Mouse (Mus musculus) Patski (cell line): ENCODE data around the gene 2300003K06Rik. TPM values are rescaled to one million over a fixed set of nuclear protein-coding genes. Genes with fewer than 3 reads are reported as not detected.
"Not testable (repeated sequence)": the region's sequence is repeated elsewhere in the genome, so short reads cannot be mapped to it uniquely, and the experiment has no call there.

Experiments used
- ATAC-seq: fragments of 100-300 bp; one replicate; pipeline ENCODE4 v1.8.0; 2021
- CTCF ChIA-PET: fragments of 350-600 bp; sonication (Branson Sonifier 250); formaldehyde crosslinking; loops from one replicate; lab custom pipeline; 2022; ENCODE audit warnings: inconsistent platforms; lab: Charles Lee
- POLR2A ChIA-PET: fragments of 350-600 bp; sonication (Branson Sonifier 250); formaldehyde crosslinking; loops from one replicate; lab custom pipeline; 2022; ENCODE audit warnings: antibody characterized with exemption, inconsistent platforms; lab: Charles Lee
- DNase-seq: peaks from one replicate; pipeline ENCODE4 v3.0.0-alpha.2; 2011; ENCODE audit warnings: low read depth, low spot score
- H3K27me3 ChIP-seq: fragments of 371-371 bp; one replicate; pipeline ENCODE4 v1.5.1; 2021
- CTCF ChIP-seq: fragments of 100-300 bp; IDR thresholded peaks from one replicate; pipeline ENCODE4 v1.5.1; 2021
- in situ Hi-C: fragments of 300-500 bp; cut with MboI; formaldehyde crosslinking; loops from 3 replicates; pipeline ENCODE4 v1.11.1; 2018; ENCODE audit warnings: low pct_unique_long_range_greater_than_20kb, mixed read lengths
- polyA plus RNA-seq: library from polyadenylated mRNA; unstranded; gene quantifications from one replicate; pipeline ENCODE4 v1.2.3, GENCODE M21; 2021

The 2300003K06Rik gene
- polyA plus RNA-seq, result not detected

GRCm38 (mm10) chr11:99837966-99838365 is at the start of gene 2300003K06Rik:
TSS of gene 2300003K06Rik (minus strand) at chr11:99838066.
- DNase-seq, result no peak
- ATAC-seq, result no peak
- CTCF ChIA-PET, result no interaction called here
- TF ChIP-seq CTCF, result no peak
- in situ Hi-C loops, result loop anchor here (10.0 kb wide), 1 partner anchor 63 kb away; the partner anchor contains the start of gene Gm11595
- no peaks in the 10 kb centered on the region for H3K27me3 ChIP-seq
- POLR2A ChIA-PET, result no interaction called here

DNA sequence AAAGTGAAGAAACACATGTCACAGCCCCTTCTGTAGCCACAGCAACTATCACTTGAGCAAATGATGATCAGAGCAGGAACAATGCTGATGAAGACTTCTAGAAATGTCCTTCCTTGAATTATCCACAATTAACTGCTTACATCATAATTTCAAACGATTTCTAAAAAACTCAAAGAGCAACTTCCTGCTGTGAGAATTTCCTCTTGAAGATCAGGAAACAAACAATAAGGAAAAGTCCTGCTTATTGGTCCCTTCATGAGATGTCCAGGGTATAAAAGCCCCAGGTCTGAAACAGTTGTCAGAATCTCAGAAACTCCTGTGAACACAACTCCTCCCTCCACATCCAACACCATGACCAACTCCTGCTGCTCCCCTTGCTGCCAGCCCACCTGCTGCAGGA is 41.0 kb upstream of the 2300003K06Rik start, which contains the start of gene Gm11567:
Gene Gm11567, plus strand, starts transcription at position 301 of the 400 bp plus-strand sequence.
- CTCF ChIA-PET, in situ Hi-C loops, DNase-seq, ATAC-seq, POLR2A ChIA-PET: not testable (repeated sequence)
- H3K27me3 ChIP-seq, result peaks cover 20% of the 10 kb centered on the region

DNA sequence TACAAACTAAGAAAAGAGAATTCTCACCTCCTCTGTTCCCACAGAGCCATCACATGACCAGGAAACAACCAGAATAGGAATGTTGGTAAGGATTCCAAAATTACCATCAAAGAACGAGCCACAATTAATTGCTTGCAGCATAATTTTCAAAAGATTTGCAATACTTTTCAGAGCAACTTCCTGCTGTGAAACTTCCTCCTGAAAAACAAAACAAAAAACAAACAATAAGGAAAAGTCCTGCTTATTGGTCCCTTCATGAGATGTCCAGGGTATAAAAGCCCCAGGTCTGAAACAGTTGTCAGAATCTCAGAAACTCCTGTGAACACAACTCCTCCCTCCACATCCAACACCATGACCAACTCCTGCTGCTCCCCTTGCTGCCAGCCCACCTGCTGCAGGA is 35.2 kb upstream of the 2300003K06Rik start, which contains the start of gene Krtap9-1:
Gene Krtap9-1, plus strand, starts transcription at position 301 of the 400 bp plus-strand sequence.
- CTCF ChIA-PET, result not testable (repeated sequence)

DNA sequence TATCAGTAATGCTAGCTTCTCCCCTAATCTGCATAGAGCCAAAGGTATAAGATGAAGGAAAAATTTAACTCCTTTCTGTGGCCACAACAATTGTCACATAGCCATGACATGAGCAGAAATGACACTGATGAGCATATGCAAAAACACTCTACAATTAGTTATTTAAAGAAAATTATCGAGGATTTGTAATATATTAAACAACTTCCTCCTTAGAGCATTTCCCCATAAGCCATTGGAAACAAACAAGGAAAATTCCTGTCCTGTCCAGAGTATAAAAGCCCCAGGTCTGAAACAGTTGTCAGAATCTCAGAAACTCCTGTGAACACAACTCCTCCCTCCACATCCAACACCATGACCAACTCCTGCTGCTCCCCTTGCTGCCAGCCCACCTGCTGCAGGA is 26.3 kb upstream of the 2300003K06Rik start, which contains the start of gene Gm11559:
Gene Gm11559, plus strand, starts transcription at position 301 of the 400 bp plus-strand sequence.
- H3K27me3 ChIP-seq, DNase-seq, ATAC-seq, CTCF ChIA-PET, in situ Hi-C loops, POLR2A ChIA-PET: not testable (repeated sequence)

More for the DNA sequence above, 35.2 kb upstream of the 2300003K06Rik start, which contains the start of gene Krtap9-1:
- DNase-seq, in situ Hi-C loops, ATAC-seq, POLR2A ChIA-PET: not testable (repeated sequence)
- H3K27me3 ChIP-seq, result peaks cover 17% of the 10 kb centered on the region

DNA sequence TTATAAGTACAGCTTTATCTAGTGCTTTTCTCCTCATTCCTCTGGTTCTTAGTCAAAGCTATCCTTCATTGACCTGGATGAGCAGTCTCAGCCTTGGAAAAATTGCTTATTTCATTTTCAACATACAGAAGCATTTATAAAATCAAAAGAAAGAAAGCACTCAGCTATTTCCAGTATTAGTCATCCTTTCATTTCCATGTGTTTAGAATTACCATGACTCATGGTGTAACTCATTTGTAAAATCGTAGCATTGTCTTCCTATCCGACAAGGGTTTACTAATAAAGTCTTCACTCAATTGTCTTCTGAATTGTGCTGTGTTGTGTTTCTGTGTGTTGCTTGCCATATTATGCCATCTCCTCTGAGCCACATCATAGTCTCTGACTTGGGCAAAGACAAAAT is 20.9 kb upstream of the 2300003K06Rik start:
- TF ChIP-seq CTCF, result no peak
- no peak for ATAC-seq
- no peaks in the 10 kb centered on the region for H3K27me3 ChIP-seq
- ChIA-PET POLR2A (interaction anchor here (1.1 kb wide), 1 partner anchor 10 kb away, joined by 3 read pairs; no protein-coding TSS in a partner anchor), CTCF (interaction anchor here (1.4 kb wide), 1 partner anchor 439 kb away, joined by 4 read pairs; no protein-coding TSS in a partner anchor)
- peak; percentile 13 for DNase-seq
- in situ Hi-C loops, result no loop called here

DNA sequence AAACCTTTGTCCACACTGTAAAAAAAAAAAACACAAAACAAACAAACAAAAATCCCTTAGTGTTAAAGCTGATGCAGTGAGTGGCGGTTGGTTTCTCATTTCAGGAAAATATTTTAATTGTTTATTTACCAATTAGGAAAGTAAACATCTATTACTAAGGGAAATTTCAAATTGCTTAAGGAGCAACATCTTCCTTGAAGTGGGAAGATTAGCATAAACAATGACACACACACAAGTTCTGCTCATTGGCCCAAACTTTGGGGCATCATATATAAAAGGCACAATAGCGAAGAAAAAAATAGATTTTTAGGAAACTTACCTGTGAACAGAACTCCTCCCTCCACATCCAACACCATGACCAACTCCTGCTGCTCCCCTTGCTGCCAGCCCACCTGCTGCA is 19.8 kb upstream of the 2300003K06Rik start, which contains the start of gene Gm11568:
Gene Gm11568, plus strand, starts transcription at position 301 of the 400 bp plus-strand sequence.
- no peak for ATAC-seq
- no peaks in the 10 kb centered on the region for H3K27me3 ChIP-seq
- POLR2A ChIA-PET, result no interaction called here
- DNase-seq, result no peak
- CTCF ChIA-PET, result no interaction called here
- no peak for TF ChIP-seq CTCF
- in situ Hi-C loops, result no loop called here

GRCm38 (mm10) chr11:99854121-99854520 is 16.3 kb upstream of the 2300003K06Rik start:
- ATAC-seq (no peak), DNase-seq (no peak)
- peak; percentile 64 for TF ChIP-seq CTCF
- H3K27me3 ChIP-seq, result no peaks in the 10 kb centered on the region
- POLR2A ChIA-PET, result no interaction called here
- in situ Hi-C loops, result no loop called here
- CTCF ChIA-PET, result no interaction called here

GRCm38 (mm10) chr11:99851508-99851907 is 13.6 kb upstream of the 2300003K06Rik start, which contains the start of gene Krtap4-16:
TSS of gene Krtap4-16 (minus strand) at chr11:99851608.
- ChIA-PET CTCF (no interaction called here), POLR2A (no interaction called here)
- no peak for DNase-seq
- no peak for ATAC-seq
- H3K27me3 ChIP-seq, result no peaks in the 10 kb centered on the region
- in situ Hi-C loops, result no loop called here
- no peak for TF ChIP-seq CTCF

DNA sequence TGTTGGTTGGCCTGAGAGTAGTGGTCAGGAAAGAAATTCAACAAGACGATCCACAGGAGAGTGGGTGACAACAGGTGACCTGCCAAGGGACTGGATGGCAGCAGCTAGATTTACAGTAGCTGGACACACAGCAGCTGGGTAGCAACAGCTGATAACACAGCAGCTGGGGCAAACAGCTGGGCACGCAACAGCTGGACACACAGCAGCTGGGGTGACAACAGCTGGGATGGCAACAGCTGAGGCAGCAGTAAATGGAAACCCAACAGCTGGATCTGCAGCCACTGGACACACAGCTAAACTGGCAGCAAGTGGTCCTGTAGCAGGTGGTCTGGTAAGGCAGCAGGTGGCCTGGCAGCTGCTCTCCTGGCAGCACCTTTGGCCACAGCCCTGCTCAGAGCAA is 8.9 kb upstream of the 2300003K06Rik start:
- no peak for TF ChIP-seq CTCF
- ATAC-seq (no peak), DNase-seq (no peak)
- H3K27me3 ChIP-seq, result peaks cover 3% of the 10 kb centered on the region
- POLR2A ChIA-PET, result no interaction called here
- in situ Hi-C loops, result no loop called here
- CTCF ChIA-PET, result no interaction called here

DNA sequence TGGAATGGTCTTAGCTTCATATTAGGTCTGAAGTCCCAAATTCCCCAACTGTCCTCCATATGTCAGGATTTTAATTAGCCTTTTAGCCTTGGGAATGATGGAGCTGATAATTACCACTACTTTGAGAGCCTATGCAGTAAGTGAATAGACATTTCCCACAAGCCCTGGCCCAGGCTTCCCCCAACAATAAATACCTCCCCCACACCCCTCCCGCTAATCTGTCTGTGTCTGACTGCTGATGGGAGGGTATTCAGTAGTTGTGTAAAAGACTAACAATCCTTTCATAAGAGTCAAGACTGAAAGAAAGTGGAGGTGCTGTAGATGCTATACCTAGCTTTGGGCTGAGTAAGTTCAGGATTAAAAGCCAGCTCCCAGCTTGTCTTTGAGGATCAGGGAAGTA is 4.3 kb upstream of the 2300003K06Rik start:
- no peak for TF ChIP-seq CTCF
- ChIA-PET CTCF (no interaction called here), POLR2A (no interaction called here)
- DNase-seq (no peak), ATAC-seq (no peak)
- peaks cover 3% of the 10 kb centered on the region for H3K27me3 ChIP-seq
- in situ Hi-C loops, result no loop called here

- POLR2A ChIA-PET, CTCF ChIA-PET, DNase-seq, H3K27me3 ChIP-seq, in situ Hi-C loops, ATAC-seq: not testable (repeated sequence)
Observed at GRCm38 (mm10) chr11:99815566-99815965, 22.3 kb downstream of the 2300003K06Rik start, which contains the start of gene Gm11564. TSS of gene Gm11564 (minus strand) at chr11:99815666.

DNA sequence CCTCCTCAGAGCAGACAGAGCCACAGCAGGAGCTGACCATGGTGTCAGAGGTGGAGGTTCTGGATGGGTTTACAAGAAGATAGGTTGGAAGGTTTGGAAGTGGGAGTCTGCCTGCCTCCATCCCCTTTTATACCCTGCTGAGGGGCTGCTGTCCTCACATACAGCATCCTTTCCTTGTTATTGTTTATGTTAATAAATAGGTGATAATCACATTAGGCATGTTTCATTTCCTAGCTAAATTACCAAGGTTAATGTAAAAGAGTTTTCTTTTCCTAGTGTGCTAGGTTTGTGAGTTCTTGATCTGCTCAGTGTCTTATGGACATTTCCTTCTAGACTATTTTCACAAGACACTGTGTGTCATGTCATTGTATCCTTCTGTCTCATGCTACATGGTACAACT is 28.1 kb downstream of the 2300003K06Rik start, which contains the start of gene Krtap4-13:
Gene Krtap4-13, minus strand, starts transcription at position 101 of the 400 bp plus-strand sequence.
- CTCF ChIA-PET, ATAC-seq, POLR2A ChIA-PET, in situ Hi-C loops, DNase-seq, H3K27me3 ChIP-seq: not testable (repeated sequence)

- POLR2A ChIA-PET, in situ Hi-C loops, CTCF ChIA-PET, ATAC-seq, DNase-seq, H3K27me3 ChIP-seq: not testable (repeated sequence)
Observed at GRCm38 (mm10) chr11:99804346-99804745, 33.5 kb downstream of the 2300003K06Rik start, which contains the start of gene Gm11554. TSS of gene Gm11554 (minus strand) at chr11:99804446.

- ATAC-seq, CTCF ChIA-PET, POLR2A ChIA-PET, in situ Hi-C loops, H3K27me3 ChIP-seq, DNase-seq: not testable (repeated sequence)
Observed at GRCm38 (mm10) chr11:99798832-99799231, 39.0 kb downstream of the 2300003K06Rik start, which contains the start of gene Gm11569. TSS of gene Gm11569 (minus strand) at chr11:99798932.
